Mouse (Mus musculus) liver, embryonic 14.5 days (tissue): ENCODE data around the gene Slc35d2.

ENCODE experiments used
- CTCF ChIP-seq: IDR thresholded peaks from 2 replicates; pipeline ENCODE4 v1.5.1; 2016; ENCODE audit warnings: antibody characterized with exemption, low read depth, control low read depth
- EP300 ChIP-seq: IDR thresholded peaks from 2 replicates; pipeline ENCODE4 v1.6.1; 2016; ENCODE audit warnings: antibody characterized with exemption, low read depth

- TF ChIP-seq EP300, result no peak
- TF ChIP-seq CTCF, result no peak
Observed at GRCm38 (mm10) chr13:64105690-64106089, 23.5 kb downstream of the Slc35d2 start.
